Mouse (Mus musculus): ENCODE data around the gene Rnf34. TPM values are rescaled to one million over a fixed set of nuclear protein-coding genes. Genes with fewer than 3 reads are reported as not detected.

Rnf34 gene
- polyA plus RNA-seq, 1 experiment from 2014 or later: 37.1 TPM

GRCm38 (mm10) chr5:122821524-122821885 lies 28.3 kb upstream of the Rnf34 start:
- no peaks in the 10 kb centered on the region for H3K9me3 ChIP-seq (ENCODE audit: control insufficient read depth, low read length)
- WGBS: under 1% methylated on average over 10 of the region's 10 CpGs
- no peaks in the 10 kb centered on the region for H3K27me3 ChIP-seq (replicated peaks; ENCODE audit: control insufficient read depth, insufficient read depth, low read length)
- peak overlapping the region; percentile 88 for H3K9ac ChIP-seq (ENCODE audit: low read depth, low read length)
- H3K36me3 ChIP-seq (ENCODE audit: control insufficient read depth, insufficient read depth, low read length): peaks cover 30% of the 10 kb centered on the region
- H3K4me1 ChIP-seq (ENCODE audit: control insufficient read depth, insufficient read depth, low read length): peaks cover 11% of the 10 kb centered on the region; the same call in 1 of the 2 replicates
- peak overlapping the region; percentile 95 for H3K27ac ChIP-seq (replicated peaks; ENCODE audit: low read depth, low read length)
- H3K4me2 ChIP-seq (ENCODE audit: low read depth, low read length): peak overlapping the region; percentile 59
- ATAC-seq (ENCODE audit: low read depth) (peak; percentile 45; the same call in 1 of the 2 replicates), DNase-seq (ENCODE audit: low spot score) (no peak)
- peak overlapping the region; percentile 74 for H3K4me3 ChIP-seq (ENCODE audit: low read depth, low read length)

GRCm38 (mm10) chr5:122822441-122822840 lies 27.4 kb upstream of the Rnf34 start:
- no peak for ATAC-seq (ENCODE audit: low read depth)

GRCm38 (mm10) chr5:122823976-122824375 lies 25.9 kb upstream of the Rnf34 start:
- Histone ChIP-seq H3K36me3 (ENCODE audit: control insufficient read depth, insufficient read depth, low read length) (peaks cover 6% of the 10 kb centered on the region; the same call in 1 of the 2 replicates), H3K9me3 (ENCODE audit: control insufficient read depth, low read length) (no peaks in the 10 kb centered on the region), H3K4me3 (ENCODE audit: low read depth, low read length) (no peak overlapping the region), H3K27ac (replicated peaks; ENCODE audit: low read depth, low read length) (no peak overlapping the region), H3K4me2 (ENCODE audit: low read depth, low read length) (no peak overlapping the region), H3K4me1 (ENCODE audit: control insufficient read depth, insufficient read depth, low read length) (peaks cover 11% of the 10 kb centered on the region; the same call in 1 of the 2 replicates), H3K27me3 (replicated peaks; ENCODE audit: control insufficient read depth, insufficient read depth, low read length) (no peaks in the 10 kb centered on the region), H3K9ac (ENCODE audit: low read depth, low read length) (no peak overlapping the region)
- no peak for DNase-seq (ENCODE audit: low spot score)
- 55% methylated on average over 1 of the region's 1 CpGs for WGBS
- ATAC-seq (ENCODE audit: low read depth): no peak

More at GRCm38 (mm10) chr5:122822441-122822840, 27.4 kb upstream of the Rnf34 start:
- DNase-seq (ENCODE audit: low spot score): no peak
- H3K4me1 ChIP-seq (ENCODE audit: control insufficient read depth, insufficient read depth, low read length): peaks cover 11% of the 10 kb centered on the region; the same call in 1 of the 2 replicates
- no peaks in the 10 kb centered on the region for H3K27me3 ChIP-seq (replicated peaks; ENCODE audit: control insufficient read depth, insufficient read depth, low read length)
- WGBS: 91% methylated on average over 4 of the region's 4 CpGs
- peaks cover 21% of the 10 kb centered on the region for H3K36me3 ChIP-seq (ENCODE audit: control insufficient read depth, insufficient read depth, low read length)
- no peak overlapping the region for H3K9ac ChIP-seq (ENCODE audit: low read depth, low read length)
- no peak overlapping the region for H3K27ac ChIP-seq (replicated peaks; ENCODE audit: low read depth, low read length)
- H3K9me3 ChIP-seq (ENCODE audit: control insufficient read depth, low read length): no peaks in the 10 kb centered on the region
- no peak overlapping the region for H3K4me2 ChIP-seq (ENCODE audit: low read depth, low read length)
- H3K4me3 ChIP-seq (ENCODE audit: low read depth, low read length): no peak overlapping the region

- no peaks in the 10 kb centered on the region for H3K9me3 ChIP-seq (ENCODE audit: control insufficient read depth, low read length)
- DNase-seq (ENCODE audit: low spot score) (peak; percentile 32), ATAC-seq (ENCODE audit: low read depth) (no peak)
- H3K4me3 ChIP-seq (ENCODE audit: low read depth, low read length): no peak overlapping the region
- H3K27me3 ChIP-seq (replicated peaks; ENCODE audit: control insufficient read depth, insufficient read depth, low read length): no peaks in the 10 kb centered on the region
- WGBS: 54% methylated on average over 6 of the region's 6 CpGs
- H3K9ac ChIP-seq (ENCODE audit: low read depth, low read length): no peak overlapping the region
- H3K36me3 ChIP-seq (ENCODE audit: control insufficient read depth, insufficient read depth, low read length): peaks cover 2% of the 10 kb centered on the region; the same call in 1 of the 2 replicates
- no peak overlapping the region for H3K4me2 ChIP-seq (ENCODE audit: low read depth, low read length)
- peaks cover 9% of the 10 kb centered on the region; the same call in 1 of the 2 replicates for H3K4me1 ChIP-seq (ENCODE audit: control insufficient read depth, insufficient read depth, low read length)
- H3K27ac ChIP-seq (replicated peaks; ENCODE audit: low read depth, low read length): no peak overlapping the region
Measured at GRCm38 (mm10) chr5:122824450-122824849, 25.4 kb upstream of the Rnf34 start.

- DNase-seq (ENCODE audit: low spot score): no peak
- Histone ChIP-seq H3K27me3 (replicated peaks; ENCODE audit: control insufficient read depth, insufficient read depth, low read length) (no peaks in the 10 kb centered on the region), H3K27ac (replicated peaks; ENCODE audit: low read depth, low read length) (no peak overlapping the region), H3K4me1 (ENCODE audit: control insufficient read depth, insufficient read depth, low read length) (0 out of 2 replicates have a peak, but pooled peaks cover 2% of the 10 kb centered on the region), H3K9ac (ENCODE audit: low read depth, low read length) (no peak overlapping the region), H3K36me3 (ENCODE audit: control insufficient read depth, insufficient read depth, low read length) (no peaks in the 10 kb centered on the region), H3K4me3 (ENCODE audit: low read depth, low read length) (no peak overlapping the region), H3K9me3 (ENCODE audit: control insufficient read depth, low read length) (no peaks in the 10 kb centered on the region), H3K4me2 (ENCODE audit: low read depth, low read length) (no peak overlapping the region)
- ATAC-seq (ENCODE audit: low read depth): no peak
- WGBS: 82% methylated on average over 8 of the region's 8 CpGs
Measured at GRCm38 (mm10) chr5:122825099-122825498, 24.7 kb upstream of the Rnf34 start.

GRCm38 (mm10) chr5:122832536-122832935 lies 17.3 kb upstream of the Rnf34 start:
- ATAC-seq (ENCODE audit: low read depth): no peak
- WGBS: 87% methylated on average over 10 of the region's 10 CpGs

GRCm38 (mm10) chr5:122832996-122833395 lies 16.9 kb upstream of the Rnf34 start:
- no peak overlapping the region for H3K4me2 ChIP-seq (ENCODE audit: low read depth, low read length)
- H3K9ac ChIP-seq (ENCODE audit: low read depth, low read length): no peak overlapping the region
- no peaks in the 10 kb centered on the region for H3K36me3 ChIP-seq (ENCODE audit: control insufficient read depth, insufficient read depth, low read length)
- no peak for ATAC-seq (ENCODE audit: low read depth)
- no peak for DNase-seq (ENCODE audit: low spot score)
- WGBS: 78% methylated on average over 10 of the region's 10 CpGs
- H3K9me3 ChIP-seq (ENCODE audit: control insufficient read depth, low read length): 0 out of 2 replicates have a peak, but pooled peaks cover 3% of the 10 kb centered on the region
- H3K27me3 ChIP-seq (replicated peaks; ENCODE audit: control insufficient read depth, insufficient read depth, low read length): no peaks in the 10 kb centered on the region
- no peak overlapping the region for H3K27ac ChIP-seq (replicated peaks; ENCODE audit: low read depth, low read length)
- H3K4me1 ChIP-seq (ENCODE audit: control insufficient read depth, insufficient read depth, low read length): no peaks in the 10 kb centered on the region
- no peak overlapping the region for H3K4me3 ChIP-seq (ENCODE audit: low read depth, low read length)

More at GRCm38 (mm10) chr5:122832536-122832935, 17.3 kb upstream of the Rnf34 start:
- Histone ChIP-seq H3K27me3 (replicated peaks; ENCODE audit: control insufficient read depth, insufficient read depth, low read length) (no peaks in the 10 kb centered on the region), H3K9ac (ENCODE audit: low read depth, low read length) (no peak overlapping the region), H3K4me2 (ENCODE audit: low read depth, low read length) (no peak overlapping the region), H3K4me1 (ENCODE audit: control insufficient read depth, insufficient read depth, low read length) (no peaks in the 10 kb centered on the region), H3K27ac (replicated peaks; ENCODE audit: low read depth, low read length) (no peak overlapping the region), H3K9me3 (ENCODE audit: control insufficient read depth, low read length) (0 out of 2 replicates have a peak, but pooled peaks cover under 1% of the 10 kb centered on the region), H3K36me3 (ENCODE audit: control insufficient read depth, insufficient read depth, low read length) (no peaks in the 10 kb centered on the region), H3K4me3 (ENCODE audit: low read depth, low read length) (no peak overlapping the region)
- DNase-seq (ENCODE audit: low spot score): no peak

GRCm38 (mm10) chr5:122841126-122841525 lies 8.7 kb upstream of the Rnf34 start:
- Histone ChIP-seq H3K27ac (replicated peaks; ENCODE audit: low read depth, low read length) (no peak overlapping the region), H3K4me2 (ENCODE audit: low read depth, low read length) (no peak overlapping the region), H3K36me3 (ENCODE audit: control insufficient read depth, insufficient read depth, low read length) (no peaks in the 10 kb centered on the region), H3K4me1 (ENCODE audit: control insufficient read depth, insufficient read depth, low read length) (no peaks in the 10 kb centered on the region), H3K27me3 (replicated peaks; ENCODE audit: control insufficient read depth, insufficient read depth, low read length) (no peaks in the 10 kb centered on the region), H3K9ac (ENCODE audit: low read depth, low read length) (no peak overlapping the region), H3K4me3 (ENCODE audit: low read depth, low read length) (no peak overlapping the region), H3K9me3 (ENCODE audit: control insufficient read depth, low read length) (0 out of 2 replicates have a peak, but pooled peaks cover 3% of the 10 kb centered on the region)
- 90% methylated on average over 2 of the region's 2 CpGs for WGBS
- ATAC-seq (ENCODE audit: low read depth) (no peak), DNase-seq (ENCODE audit: low spot score) (no peak)

GRCm38 (mm10) chr5:122843799-122844198 lies 6.0 kb upstream of the Rnf34 start:
- no peak for DNase-seq (ENCODE audit: low spot score)
- Histone ChIP-seq H3K4me3 (ENCODE audit: low read depth, low read length) (no peak overlapping the region), H3K9ac (ENCODE audit: low read depth, low read length) (no peak overlapping the region), H3K36me3 (ENCODE audit: control insufficient read depth, insufficient read depth, low read length) (no peaks in the 10 kb centered on the region), H3K9me3 (ENCODE audit: control insufficient read depth, low read length) (no peaks in the 10 kb centered on the region), H3K4me2 (ENCODE audit: low read depth, low read length) (no peak overlapping the region), H3K27me3 (replicated peaks; ENCODE audit: control insufficient read depth, insufficient read depth, low read length) (no peaks in the 10 kb centered on the region), H3K4me1 (ENCODE audit: control insufficient read depth, insufficient read depth, low read length) (no peaks in the 10 kb centered on the region), H3K27ac (replicated peaks; ENCODE audit: low read depth, low read length) (no peak overlapping the region)
- ATAC-seq (ENCODE audit: low read depth): no peak
- WGBS: 87% methylated on average over 5 of the region's 5 CpGs

All from embryonic facial prominence, embryonic 14.5 days (tissue).